Mouse (Mus musculus) 3134 (cell line): Measurements from ENCODE around the gene Hcn1.
A peak's percentile ranks its signal among the peaks of the same experiment; 100 is the strongest.

ENCODE experiments used
- DNase-seq: peaks from one replicate; pipeline ENCODE4 v3.0.0-alpha.2; 2011; ENCODE audit warnings: low spot score; ENCODE audit not compliant: insufficient read length; ENCODE audit errors: extremely low read depth

Hcn1 gene

GRCm38 (mm10) chr13:117851954-117852710 lies 250.0 kb downstream of the Hcn1 start:
- DNase-seq, result no peak

GRCm38 (mm10) chr13:117852711-117853051 lies 250.6 kb downstream of the Hcn1 start:
- no peak for DNase-seq

- no peak for DNase-seq
These were observed 256.3 kb downstream of the Hcn1 start for GRCm38 (mm10) chr13:117858416-117858815.

- DNase-seq, result no peak
These were observed 275.7 kb downstream of the Hcn1 start for GRCm38 (mm10) chr13:117877787-117878186.

GRCm38 (mm10) chr13:117880471-117881225 lies 278.5 kb downstream of the Hcn1 start:
- no peak for DNase-seq

GRCm38 (mm10) chr13:117892076-117892475 lies 290.0 kb downstream of the Hcn1 start:
- DNase-seq, result no peak

- no peak for DNase-seq
These were observed 295.9 kb downstream of the Hcn1 start for GRCm38 (mm10) chr13:117898052-117898451.

- DNase-seq, result no peak
These were observed 305.7 kb downstream of the Hcn1 start for GRCm38 (mm10) chr13:117907801-117908200.

GRCm38 (mm10) chr13:117929734-117930133 lies 327.6 kb downstream of the Hcn1 start:
- DNase-seq, result no peak

GRCm38 (mm10) chr13:117931746-117932145 lies 329.6 kb downstream of the Hcn1 start:
- DNase-seq, result no peak

GRCm38 (mm10) chr13:117938761-117939160 lies 336.6 kb downstream of the Hcn1 start:
- no peak for DNase-seq

GRCm38 (mm10) chr13:117940536-117941280 lies 338.6 kb downstream of the Hcn1 start:
- DNase-seq, result no peak

GRCm38 (mm10) chr13:117946843-117947242 lies 344.7 kb downstream of the Hcn1 start:
- no peak for DNase-seq

GRCm38 (mm10) chr13:117947704-117948376 lies 345.7 kb downstream of the Hcn1 start:
- DNase-seq, result no peak

GRCm38 (mm10) chr13:117958496-117959421 lies 356.6 kb downstream of the Hcn1 start:
- peak; percentile 8 for DNase-seq

GRCm38 (mm10) chr13:117964620-117965019 lies 362.5 kb downstream of the Hcn1 start:
- DNase-seq, result no peak

- peak; percentile 2 for DNase-seq
These were observed 373.3 kb downstream of the Hcn1 start for GRCm38 (mm10) chr13:117975382-117975781.

- no peak for DNase-seq
These were observed 373.7 kb downstream of the Hcn1 start for GRCm38 (mm10) chr13:117975823-117976222.

GRCm38 (mm10) chr13:117984339-117984738 lies 382.2 kb downstream of the Hcn1 start:
- no peak for DNase-seq
